ENCODE assay signal across 14 mouse cellular contexts in genomic region chr3:135926729-135927128, GRCm38 (mm10).
A peak's percentile ranks its signal among the peaks of the same experiment; 100 is the strongest.
DNase-seq lines count a peak whose midpoint lies in the region; ATAC-seq and TF ChIP-seq lines count a peak whose summit lies in the region.
"Had no signal": no experiment of that assay in that cellular context is flagged by ENCODE, and none has a peak within 500 bp of the region (broad histone marks: within the 10 kb centered on the region; RNA-seq: fewer than 3 reads in every experiment).

No protein-coding gene starts in this region.

- H3K9me3 ChIP-seq in intestine, postnatal 0 days (ENCODE audit: control insufficient read depth), result no peaks in the 10 kb centered on the region
- no peaks in the 10 kb centered on the region for H3K9me3 ChIP-seq in intestine, embryonic 15.5 days
- no peaks in the 10 kb centered on the region for H3K9me3 ChIP-seq in midbrain, postnatal 0 days (ENCODE audit: low read length)
- H3K9me3 ChIP-seq in midbrain, embryonic 13.5 days, result no peaks in the 10 kb centered on the region
- no peaks in the 10 kb centered on the region for H3K9me3 ChIP-seq in stomach, postnatal 0 days (ENCODE audit: control insufficient read depth, low read length)
- no peaks in the 10 kb centered on the region for H3K9me3 ChIP-seq in neural tube, embryonic 15.5 days (replicated peaks)
- H3K9me3 ChIP-seq: embryonic facial prominence, embryonic 13.5 days had no signal

- no peak overlapping the region for H3K27ac ChIP-seq in intestine, postnatal 0 days (ENCODE audit: low read depth, low read length)
- no peak overlapping the region for H3K27ac ChIP-seq in intestine, embryonic 15.5 days
- no peak overlapping the region for H3K27ac ChIP-seq in midbrain, postnatal 0 days (ENCODE audit: low read depth, low read length)
- no peak overlapping the region for H3K27ac ChIP-seq in midbrain, embryonic 13.5 days
- no peak overlapping the region for H3K27ac ChIP-seq in stomach, postnatal 0 days (replicated peaks)
- no peak overlapping the region for H3K27ac ChIP-seq in neural tube, embryonic 15.5 days (replicated peaks)
- H3K27ac ChIP-seq: embryonic facial prominence, embryonic 13.5 days; liver, embryonic 14.5 days had no signal

- DNase-seq in midbrain, postnatal 0 days (ENCODE audit: low spot score), result no peak
- no peak for DNase-seq in Patski (ENCODE audit: low read depth, low spot score)
- no peak for DNase-seq in stomach, postnatal 0 days (ENCODE audit: low spot score)
- DNase-seq: cerebellum, postnatal 25 days; heart, postnatal 4 days had no signal

- WGBS in intestine, postnatal 0 days, result 41% methylated on average over 1 of the region's 1 CpGs
- 35% methylated on average over 1 of the region's 1 CpGs for WGBS in intestine, embryonic 15.5 days
- 39% methylated on average over 1 of the region's 1 CpGs for WGBS in midbrain, postnatal 0 days
- 34% methylated on average over 1 of the region's 1 CpGs for WGBS in midbrain, embryonic 13.5 days
- 23% methylated on average over 1 of the region's 1 CpGs for WGBS in stomach, postnatal 0 days
- WGBS in neural tube, embryonic 15.5 days, result 50% methylated on average over 1 of the region's 1 CpGs

- in situ Hi-C loops in Patski (cut with MboI; ENCODE audit: low pct_unique_long_range_greater_than_20kb), result no loop called here

- POLR2A ChIA-PET in Patski (lab: Charles Lee), result interaction anchor here (0.9 kb wide), 1 partner anchor 9 kb away, joined by 3 read pairs; no protein-coding TSS in a partner anchor

- TF ChIP-seq EP300 in stomach, postnatal 0 days (optimal IDR thresholded peaks at IDR 0.05), result no peak

- H3K36me3 ChIP-seq in intestine, postnatal 0 days (ENCODE audit: control insufficient read depth, insufficient read depth), result no peaks in the 10 kb centered on the region
- no peaks in the 10 kb centered on the region for H3K36me3 ChIP-seq in intestine, embryonic 15.5 days
- no peaks in the 10 kb centered on the region for H3K36me3 ChIP-seq in midbrain, postnatal 0 days (ENCODE audit: insufficient read depth, low read length)
- H3K36me3 ChIP-seq in midbrain, embryonic 13.5 days, result no peaks in the 10 kb centered on the region
- H3K36me3 ChIP-seq in stomach, postnatal 0 days (ENCODE audit: control insufficient read depth, insufficient read depth, low read length), result no peaks in the 10 kb centered on the region
- H3K36me3 ChIP-seq in neural tube, embryonic 15.5 days, result no peaks in the 10 kb centered on the region
- H3K36me3 ChIP-seq: embryonic facial prominence, embryonic 13.5 days had no signal

- no peak overlapping the region for H3K4me2 ChIP-seq in intestine, postnatal 0 days (replicated peaks; ENCODE audit: low read depth)
- no peak overlapping the region for H3K4me2 ChIP-seq in intestine, embryonic 15.5 days (replicated peaks)
- no peak overlapping the region for H3K4me2 ChIP-seq in midbrain, postnatal 0 days (ENCODE audit: low read depth, low read length, poor library complexity, severe bottlenecking)
- no peak overlapping the region for H3K4me2 ChIP-seq in midbrain, embryonic 13.5 days (replicated peaks)
- H3K4me2 ChIP-seq in stomach, postnatal 0 days (replicated peaks; ENCODE audit: low read depth), result no peak overlapping the region
- H3K4me2 ChIP-seq in neural tube, embryonic 15.5 days, result no peak overlapping the region
- H3K4me2 ChIP-seq: embryonic facial prominence, embryonic 13.5 days; heart, embryonic 11.5 days; midbrain, embryonic 11.5 days had no signal

- no peaks in the 10 kb centered on the region for H3K27me3 ChIP-seq in intestine, postnatal 0 days (replicated peaks; ENCODE audit: control insufficient read depth, insufficient read depth, low read length)
- no peaks in the 10 kb centered on the region for H3K27me3 ChIP-seq in intestine, embryonic 15.5 days (replicated peaks)
- no peaks in the 10 kb centered on the region for H3K27me3 ChIP-seq in midbrain, postnatal 0 days (ENCODE audit: insufficient read depth, low read length)
- H3K27me3 ChIP-seq in midbrain, embryonic 13.5 days, result no peaks in the 10 kb centered on the region
- H3K27me3 ChIP-seq in Patski, result no peaks in the 10 kb centered on the region
- no peaks in the 10 kb centered on the region for H3K27me3 ChIP-seq in stomach, postnatal 0 days (ENCODE audit: control insufficient read depth, insufficient read depth, low read length)
- no peaks in the 10 kb centered on the region for H3K27me3 ChIP-seq in neural tube, embryonic 15.5 days (replicated peaks)
- H3K27me3 ChIP-seq: embryonic facial prominence, embryonic 13.5 days had no signal

- no peak for ATAC-seq in intestine, postnatal 0 days
- no peak for ATAC-seq in intestine, embryonic 15.5 days
- ATAC-seq in midbrain, postnatal 0 days (ENCODE audit: low FRiP score), result no peak
- ATAC-seq in midbrain, embryonic 13.5 days, result no peak
- ATAC-seq in Patski, result no peak
- no peak for ATAC-seq in stomach, postnatal 0 days (ENCODE audit: low FRiP score, low TSS enrichment)
- ATAC-seq in neural tube, embryonic 15.5 days (ENCODE audit: low FRiP score), result no peak
- ATAC-seq: intestine, embryonic 16.5 days had no signal

- CTCF ChIA-PET in Patski (lab: Charles Lee), result no interaction called here

- H3K4me1 ChIP-seq in intestine, postnatal 0 days (replicated peaks; ENCODE audit: control insufficient read depth, insufficient read depth, low read length), result no peaks in the 10 kb centered on the region
- no peaks in the 10 kb centered on the region for H3K4me1 ChIP-seq in intestine, embryonic 15.5 days (replicated peaks)
- H3K4me1 ChIP-seq in midbrain, postnatal 0 days (ENCODE audit: insufficient read depth, low read length), result no peaks in the 10 kb centered on the region
- no peaks in the 10 kb centered on the region for H3K4me1 ChIP-seq in midbrain, embryonic 13.5 days (replicated peaks)
- H3K4me1 ChIP-seq in stomach, postnatal 0 days (replicated peaks; ENCODE audit: control insufficient read depth, insufficient read depth), result no peaks in the 10 kb centered on the region
- H3K4me1 ChIP-seq in neural tube, embryonic 15.5 days, result no peaks in the 10 kb centered on the region
- H3K4me1 ChIP-seq: embryonic facial prominence, embryonic 13.5 days had no signal

- no peak overlapping the region for H3K4me3 ChIP-seq in intestine, postnatal 0 days (ENCODE audit: low read depth, low read length)
- H3K4me3 ChIP-seq in intestine, embryonic 15.5 days (replicated peaks), result no peak overlapping the region
- no peak overlapping the region for H3K4me3 ChIP-seq in midbrain, postnatal 0 days (ENCODE audit: low read depth, low read length)
- H3K4me3 ChIP-seq in midbrain, embryonic 13.5 days (replicated peaks), result no peak overlapping the region
- H3K4me3 ChIP-seq in stomach, postnatal 0 days (ENCODE audit: low read depth, low read length), result no peak overlapping the region
- no peak overlapping the region for H3K4me3 ChIP-seq in neural tube, embryonic 15.5 days (replicated peaks)
- H3K4me3 ChIP-seq: embryonic facial prominence, embryonic 13.5 days had no signal

- peak; percentile 38 for TF ChIP-seq CTCF in intestine, postnatal 0 days (IDR thresholded peaks at IDR 0.05; ENCODE audit: low read depth)
- TF ChIP-seq CTCF in midbrain, postnatal 0 days (IDR thresholded peaks at IDR 0.05), result 0 out of 2 replicates have a peak, but pooled peaks have one; percentile 10
- TF ChIP-seq CTCF in Patski (IDR thresholded peaks at IDR 0.05), result peak; percentile 42
- peak; percentile 30; the same call in 1 of the 2 replicates for TF ChIP-seq CTCF in stomach, postnatal 0 days (IDR thresholded peaks at IDR 0.05; ENCODE audit: low read depth)

- no peak overlapping the region for H3K9ac ChIP-seq in intestine, postnatal 0 days (ENCODE audit: low read depth, low read length)
- H3K9ac ChIP-seq in intestine, embryonic 15.5 days, result no peak overlapping the region
- H3K9ac ChIP-seq in midbrain, postnatal 0 days (replicated peaks; ENCODE audit: low read length, poor library complexity, severe bottlenecking), result no peak overlapping the region
- no peak overlapping the region for H3K9ac ChIP-seq in midbrain, embryonic 13.5 days (replicated peaks)
- H3K9ac ChIP-seq in stomach, postnatal 0 days (ENCODE audit: low read length), result no peak overlapping the region
- no peak overlapping the region for H3K9ac ChIP-seq in neural tube, embryonic 15.5 days (replicated peaks)
- H3K9ac ChIP-seq: embryonic facial prominence, embryonic 13.5 days; liver, embryonic 14.5 days had no signal
